ENCODE assay signal across 8 mouse cellular contexts in the genomic region with DNA sequence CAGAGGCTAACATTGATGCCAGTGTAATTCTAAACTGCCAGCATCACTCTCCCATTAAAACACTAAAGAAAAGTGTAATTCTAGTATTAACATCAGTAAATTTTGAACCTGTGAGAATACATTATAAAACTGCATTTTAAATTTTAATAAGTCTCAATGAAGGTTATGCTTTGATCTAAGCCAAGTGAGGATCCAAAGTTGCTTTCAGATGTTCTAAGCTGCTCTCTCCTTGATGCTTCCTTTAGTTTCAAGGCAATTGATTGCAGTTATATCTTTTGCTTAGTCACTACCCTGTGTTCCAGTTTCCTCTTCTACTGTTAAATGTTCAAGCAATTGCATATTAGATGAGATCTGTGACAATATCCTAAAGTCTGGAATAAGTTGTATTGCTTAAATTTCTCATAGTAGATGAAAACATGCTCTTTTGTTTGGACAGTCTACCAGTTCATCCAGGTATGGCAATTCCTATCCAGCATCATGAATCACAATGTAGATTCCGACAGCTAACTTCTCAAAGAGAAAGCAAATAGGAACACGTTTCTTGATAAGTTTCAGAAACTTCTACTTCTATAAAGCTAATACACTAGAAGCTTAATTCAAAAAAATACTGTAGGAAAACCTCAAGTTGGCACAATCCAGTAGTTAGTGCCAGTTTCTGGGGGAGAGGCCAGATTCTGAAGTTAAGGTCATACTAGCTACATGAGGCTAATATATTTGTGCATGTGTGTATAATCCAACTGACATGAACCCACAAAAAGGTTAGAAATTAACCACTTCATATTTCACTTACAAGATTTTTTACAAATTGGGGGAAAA. TPM values are rescaled to one million over a fixed set of nuclear protein-coding genes. Genes with fewer than 3 reads are reported as not detected.
A peak's percentile ranks its signal among the peaks of the same experiment; 100 is the strongest.
DNase-seq lines count a peak whose midpoint lies in the region; ATAC-seq lines count a peak whose summit lies in the region.

No protein-coding gene starts in this region.

- H3K27ac ChIP-seq in heart, embryonic 12.5 days (ENCODE audit: poor library complexity, severe bottlenecking), result peak overlapping the region; percentile 94
- H3K27ac ChIP-seq in forebrain, embryonic 11.5 days (ENCODE audit: low read depth, low read length), result peak overlapping the region; percentile 96
- H3K27ac ChIP-seq in liver, embryonic 15.5 days (replicated peaks), result peak overlapping the region; percentile 98

- peaks cover 19% of the 10 kb centered on the region for H3K4me1 ChIP-seq in heart, embryonic 12.5 days (replicated peaks)
- H3K4me1 ChIP-seq in forebrain, embryonic 11.5 days (replicated peaks; ENCODE audit: control insufficient read depth, insufficient read depth, low read length), result peaks cover 7% of the 10 kb centered on the region; the same call in 1 of the 2 replicates
- H3K4me1 ChIP-seq in liver, embryonic 15.5 days (replicated peaks), result peaks cover 36% of the 10 kb centered on the region

- H3K9me3 ChIP-seq in heart, embryonic 12.5 days (replicated peaks), result no peaks in the 10 kb centered on the region
- H3K9me3 ChIP-seq in forebrain, embryonic 11.5 days (ENCODE audit: control insufficient read depth, low read length), result no peaks in the 10 kb centered on the region
- no peaks in the 10 kb centered on the region for H3K9me3 ChIP-seq in liver, embryonic 15.5 days (replicated peaks)

- H3K36me3 ChIP-seq in heart, embryonic 12.5 days, result no peaks in the 10 kb centered on the region
- H3K36me3 ChIP-seq in forebrain, embryonic 11.5 days (ENCODE audit: control insufficient read depth, insufficient read depth, low read length), result no peaks in the 10 kb centered on the region
- H3K36me3 ChIP-seq in liver, embryonic 15.5 days (replicated peaks), result no peaks in the 10 kb centered on the region

- H3K4me3 ChIP-seq in heart, embryonic 12.5 days, result peak overlapping the region; percentile 60
- peak overlapping the region; percentile 45 for H3K4me3 ChIP-seq in forebrain, embryonic 11.5 days (ENCODE audit: low read depth, low read length)
- peak overlapping the region; percentile 63 for H3K4me3 ChIP-seq in liver, embryonic 15.5 days (replicated peaks)

- no peak overlapping the region for H3K9ac ChIP-seq in heart, embryonic 12.5 days
- peak overlapping the region; percentile 72 for H3K9ac ChIP-seq in forebrain, embryonic 11.5 days (ENCODE audit: low read length)
- peak overlapping the region; percentile 88 for H3K9ac ChIP-seq in liver, embryonic 15.5 days

- no peak for ATAC-seq in heart, embryonic 12.5 days (ENCODE audit: insufficient number of reproducible peaks, low FRiP score)
- no peak for ATAC-seq in forebrain, embryonic 11.5 days (replicated peaks; ENCODE audit: low FRiP score)
- no peak for ATAC-seq in liver, embryonic 15.5 days (ENCODE audit: insufficient read depth)

- H3K27me3 ChIP-seq in heart, embryonic 12.5 days (replicated peaks), result no peaks in the 10 kb centered on the region
- H3K27me3 ChIP-seq in forebrain, embryonic 11.5 days (ENCODE audit: control insufficient read depth, insufficient read depth, low read length), result no peaks in the 10 kb centered on the region
- H3K27me3 ChIP-seq in liver, embryonic 15.5 days, result no peaks in the 10 kb centered on the region

- peak overlapping the region; percentile 68 for H3K4me2 ChIP-seq in heart, embryonic 12.5 days
- peak overlapping the region; percentile 66 for H3K4me2 ChIP-seq in forebrain, embryonic 11.5 days (ENCODE audit: low read depth, low read length, severe bottlenecking)
- H3K4me2 ChIP-seq in liver, embryonic 15.5 days, result peak overlapping the region; percentile 81

- DNase-seq in heart, adult 11 months, result no peak
- DNase-seq in ES-CJ7 (ENCODE audit: low read depth, low spot score), result peak; percentile 51
- no peak for DNase-seq in forebrain, embryonic 11.5 days (ENCODE audit: low spot score)
- no peak for DNase-seq in adrenal gland, postnatal 25 days
- DNase-seq in right cerebral cortex, postnatal 4 days, result no peak
- no peak for DNase-seq in frontal cortex, postnatal 36 days (ENCODE audit: low spot score in 2 of 2)

- WGBS in heart, embryonic 12.5 days, result 47% methylated on average over 2 of the region's 2 CpGs
- 47% methylated on average over 2 of the region's 2 CpGs for WGBS in forebrain, embryonic 11.5 days
- 30% methylated on average over 2 of the region's 2 CpGs for WGBS in liver, embryonic 15.5 days (ENCODE audit: insufficient replicate concordance)

RNA-seq across cellular contexts. Expression of a gene that starts 1.2 kb away (rescaled TPM):
- 4.5 and 4.8 TPM in 2 replicates for polyA plus RNA-seq in heart, embryonic 12.5 days (2016; fragmentation: Nextera tagmentation; extraction: Ambion mirVana)
- 7.4 and 10.0 TPM in 2 replicates for polyA plus RNA-seq in forebrain, embryonic 11.5 days (2014; fragmentation: Nextera tagmentation; extraction: Ambion mirVana)
- polyA plus RNA-seq in liver, embryonic 15.5 days (2015; fragmentation: Nextera tagmentation; extraction: Ambion mirVana), result 10.0 and 11.6 TPM in 2 replicates
- total RNA-seq in adrenal gland, postnatal 25 days (2021), result 106 and 130 TPM in 2 replicates

RNA-seq across cellular contexts. Expression of a gene that starts 1.4 kb away (rescaled TPM):
- 40.3 and 45.8 TPM in 2 replicates for polyA plus RNA-seq in heart, embryonic 12.5 days (2016; fragmentation: Nextera tagmentation; extraction: Ambion mirVana)
- 96.4 and 102 TPM in 2 replicates for polyA plus RNA-seq in forebrain, embryonic 11.5 days (2014; fragmentation: Nextera tagmentation; extraction: Ambion mirVana)
- polyA plus RNA-seq in liver, embryonic 15.5 days (2015; fragmentation: Nextera tagmentation; extraction: Ambion mirVana), result 75.0 and 100 TPM in 2 replicates
- 14.5 and 15.5 TPM in 2 replicates for total RNA-seq in adrenal gland, postnatal 25 days (2021)

RNA-seq across cellular contexts. Expression of a gene that starts 1.6 kb away (rescaled TPM):
- polyA plus RNA-seq in heart, embryonic 12.5 days (2016; fragmentation: Nextera tagmentation; extraction: Ambion mirVana), result 1.5 and 2.0 TPM in 2 replicates
- 4.5 and 5.9 TPM in 2 replicates for polyA plus RNA-seq in forebrain, embryonic 11.5 days (2014; fragmentation: Nextera tagmentation; extraction: Ambion mirVana)
- 4.0 and 6.7 TPM in 2 replicates for polyA plus RNA-seq in liver, embryonic 15.5 days (2015; fragmentation: Nextera tagmentation; extraction: Ambion mirVana)
- total RNA-seq in adrenal gland, postnatal 25 days (2021), result 61.2 and 62.9 TPM in 2 replicates

RNA-seq across cellular contexts. Expression of a gene that starts 1.8 kb away (rescaled TPM):
- polyA plus RNA-seq in heart, embryonic 12.5 days (2016; fragmentation: Nextera tagmentation; extraction: Ambion mirVana), result 1.1 and 2.3 TPM in 2 replicates
- polyA plus RNA-seq in forebrain, embryonic 11.5 days (2014; fragmentation: Nextera tagmentation; extraction: Ambion mirVana), result 2.5 and 3.0 TPM in 2 replicates
- polyA plus RNA-seq in liver, embryonic 15.5 days (2015; fragmentation: Nextera tagmentation; extraction: Ambion mirVana), result 3.6 and 4.1 TPM in 2 replicates
- 2.3 and 9.6 TPM in 2 replicates for total RNA-seq in adrenal gland, postnatal 25 days (2021)

RNA-seq across cellular contexts. Expression of a gene that starts 3.1 kb away (rescaled TPM):
- 1.4 and 1.6 TPM in 2 replicates for polyA plus RNA-seq in heart, embryonic 12.5 days (2016; fragmentation: Nextera tagmentation; extraction: Ambion mirVana)
- 11.9 and 13.9 TPM in 2 replicates for polyA plus RNA-seq in forebrain, embryonic 11.5 days (2014; fragmentation: Nextera tagmentation; extraction: Ambion mirVana)
- polyA plus RNA-seq in liver, embryonic 15.5 days (2015; fragmentation: Nextera tagmentation; extraction: Ambion mirVana), result 6.0 and 7.4 TPM in 2 replicates
- 12.9 and 16.6 TPM in 2 replicates for total RNA-seq in adrenal gland, postnatal 25 days (2021)
